Mouse (Mus musculus): Measurements from ENCODE around the gene Nfix. TPM values are rescaled to one million over a fixed set of nuclear protein-coding genes. Genes with fewer than 3 reads are reported as not detected.

Nfix gene
- total RNA-seq, 2 experiments from 2014 or later = 674 to 782 TPM

DNA sequence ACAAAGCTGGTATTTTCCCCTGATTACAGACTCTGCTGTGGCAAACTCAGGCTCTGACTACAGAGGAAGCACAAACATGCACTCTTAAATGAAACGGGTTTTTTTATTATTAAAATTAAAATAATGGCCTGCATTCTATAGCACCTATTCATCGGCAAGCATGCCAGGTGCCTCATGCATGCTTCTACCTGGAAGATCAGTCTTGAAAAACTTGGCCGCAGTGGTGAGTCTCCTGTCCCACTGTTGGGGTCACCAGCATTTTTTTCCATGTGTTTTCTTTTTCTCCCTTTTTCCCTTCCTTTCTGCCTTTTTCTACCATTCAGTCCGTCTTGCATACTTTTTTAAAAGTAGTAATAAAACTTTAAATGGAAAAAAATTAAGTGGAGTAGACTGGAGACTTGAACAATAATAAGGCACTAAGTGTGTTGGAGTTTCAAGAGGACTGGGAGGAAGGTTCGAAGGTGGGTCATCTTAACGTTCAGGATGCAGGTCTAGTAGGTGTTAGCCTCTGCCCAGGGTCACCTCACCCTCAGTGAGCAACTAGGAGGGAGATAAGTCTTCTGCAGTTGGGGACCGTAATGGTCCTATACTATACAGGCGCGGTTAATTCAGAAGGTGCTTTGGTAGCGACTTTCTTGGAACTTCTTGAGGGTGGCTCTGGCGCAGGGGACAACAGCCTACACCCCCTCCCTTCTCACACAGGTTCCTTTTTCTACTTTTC lies 16.8 kb downstream of the Nfix start:
- intact Hi-C loops (cut with DNase I) = no loop called here
- no peak for DNase-seq

DNA sequence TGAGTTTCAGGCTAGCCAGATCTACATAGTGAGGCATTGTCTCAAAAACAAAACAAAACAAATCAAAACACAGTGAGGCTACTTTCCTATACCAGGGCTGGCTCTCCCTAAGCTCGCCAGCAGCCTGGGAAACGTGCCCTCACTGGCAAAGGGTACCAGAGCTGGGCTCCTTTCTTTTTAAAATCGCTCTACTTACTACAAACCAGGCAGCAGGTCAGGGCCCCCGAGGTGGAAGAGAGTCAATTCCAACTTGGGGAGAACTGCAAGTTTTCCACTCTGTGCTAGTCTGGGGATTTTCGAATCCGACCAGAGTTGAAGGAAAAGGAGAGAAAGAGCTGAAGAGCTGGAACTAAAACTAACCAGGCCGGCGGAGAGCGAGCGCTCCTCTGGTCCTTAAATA lies 17.5 kb downstream of the Nfix start:
- intact Hi-C loops (cut with DNase I) = no loop called here
- DNase-seq = no peak

DNA sequence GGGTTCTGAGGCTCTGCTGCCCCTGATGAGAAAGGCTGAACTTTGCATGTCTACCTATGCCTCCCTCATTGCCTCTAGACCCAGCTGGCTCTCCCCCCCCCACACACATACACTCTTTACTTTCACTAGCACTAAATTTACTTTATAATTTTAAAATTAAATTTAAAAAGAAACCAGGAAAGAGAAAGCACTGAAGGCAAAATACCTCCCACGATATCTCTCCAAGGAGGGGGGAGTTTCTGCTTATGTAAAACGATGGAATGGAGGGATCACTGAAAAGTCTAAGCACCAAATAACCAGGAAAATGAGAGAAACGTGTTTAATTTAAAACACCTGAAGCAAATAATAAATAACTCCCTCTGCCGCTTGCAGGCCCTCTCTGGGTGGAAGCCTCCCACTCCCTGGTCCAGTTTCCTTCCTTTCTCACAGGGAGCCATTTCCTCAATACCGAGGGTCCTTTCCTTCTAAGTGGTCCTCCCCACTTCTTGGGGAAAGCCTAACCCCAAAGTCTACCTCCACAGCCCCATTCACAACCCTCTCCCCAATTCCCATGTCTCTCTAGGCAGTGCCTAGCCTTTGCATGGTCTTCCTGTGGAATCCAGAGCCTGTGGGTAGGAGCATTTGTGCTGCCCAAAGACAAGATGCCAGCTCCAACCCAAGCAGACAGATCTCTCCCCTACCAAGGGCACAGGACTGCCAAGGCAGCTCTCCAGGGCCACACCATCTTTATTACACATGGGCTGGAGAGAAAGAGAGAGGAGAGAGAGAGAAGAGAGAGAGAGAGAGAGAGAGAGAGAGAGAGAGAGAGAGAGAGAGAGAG lies 18.2 kb downstream of the Nfix start:
- no peak for DNase-seq
- intact Hi-C loops (cut with DNase I) = no loop called here

DNA sequence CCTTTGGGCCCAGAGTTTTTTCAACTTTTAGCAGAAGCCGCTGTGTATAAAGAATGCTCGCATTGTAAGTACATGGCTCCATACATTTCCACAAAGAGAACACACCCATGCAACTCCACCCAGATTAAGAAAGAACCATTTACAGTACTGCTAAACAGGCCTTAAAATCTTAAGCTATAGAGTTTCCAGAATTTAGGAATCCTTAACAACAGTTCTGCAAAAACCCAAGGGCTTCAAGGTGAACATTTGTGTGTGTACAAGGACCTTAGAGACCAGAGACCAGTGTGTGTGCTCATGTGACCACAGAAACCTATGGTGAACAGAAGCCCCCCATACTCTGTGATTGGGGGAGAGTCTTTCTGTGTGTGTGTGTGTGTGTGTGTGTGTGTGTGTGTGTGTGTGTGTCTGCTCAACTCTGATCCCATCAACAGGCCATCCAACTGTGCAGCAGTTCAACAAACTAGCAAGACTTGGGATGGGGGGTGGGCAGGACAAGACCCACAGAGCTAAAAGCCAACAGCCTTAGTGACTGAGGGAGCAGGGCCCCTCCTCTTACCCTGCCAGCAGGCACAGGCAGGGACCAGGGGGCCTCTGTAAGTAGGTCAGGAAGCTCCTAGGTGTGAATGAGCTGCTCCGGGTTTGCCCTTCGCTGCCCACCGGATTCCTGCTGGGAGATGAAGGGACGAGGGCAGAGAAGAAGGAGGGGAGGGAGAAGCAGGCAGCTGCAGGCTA lies 19.0 kb downstream of the Nfix start:
- intact Hi-C loops (cut with DNase I) = no loop called here
- DNase-seq = no peak

DNA sequence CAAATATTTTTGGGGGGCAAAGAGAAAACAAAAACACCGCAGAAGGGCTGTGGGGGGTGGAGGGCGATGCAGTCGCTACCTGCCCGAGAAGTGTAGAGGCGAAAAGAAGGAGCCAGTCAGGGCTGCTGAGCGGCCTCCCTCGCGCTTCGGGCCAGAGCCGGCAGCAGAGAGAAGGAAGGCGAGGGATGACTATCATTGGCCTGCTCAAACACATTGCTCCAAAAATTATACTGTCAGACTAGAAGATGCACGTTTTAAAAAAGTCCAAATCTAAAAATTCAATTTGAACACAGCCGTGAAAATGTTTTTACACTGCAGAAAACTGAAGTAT lies 20.0 kb downstream of the Nfix start:
- no peak for DNase-seq
- intact Hi-C loops (cut with DNase I) = no loop called here

DNA sequence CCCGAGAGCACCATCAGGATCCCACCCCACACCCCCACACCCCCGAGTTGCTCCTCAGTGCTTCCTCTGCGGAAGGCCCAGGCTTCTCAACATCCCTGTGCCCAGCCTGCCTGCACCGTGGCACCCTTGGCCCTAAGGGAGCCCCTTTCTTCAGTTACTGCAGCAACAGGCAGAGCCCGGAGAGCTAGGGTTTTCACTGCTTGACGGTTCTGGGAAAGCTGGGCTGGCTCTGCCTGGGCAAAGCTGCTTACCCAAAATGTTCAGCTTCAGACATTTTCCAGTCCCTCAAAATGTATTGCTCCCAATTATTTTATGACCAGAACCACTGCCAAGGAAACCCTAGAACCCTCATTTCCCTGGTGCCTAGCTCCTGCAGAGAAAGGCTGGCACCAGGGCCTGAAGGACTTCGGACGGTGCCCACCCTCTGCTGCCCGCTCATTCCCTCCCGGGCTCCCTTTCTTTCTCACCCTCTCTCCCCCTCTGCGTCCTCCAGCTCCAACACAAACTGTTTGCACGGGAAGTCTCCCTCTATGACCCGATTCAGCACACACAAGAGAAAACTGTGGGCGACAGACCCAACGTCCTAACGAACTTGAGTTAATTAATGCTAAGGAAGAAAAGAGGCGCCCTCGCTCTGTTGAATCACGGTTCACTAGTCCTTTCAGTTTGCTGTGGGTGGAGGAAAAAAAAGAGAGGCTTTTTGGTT lies 20.5 kb downstream of the Nfix start:
- intact Hi-C loops (cut with DNase I) = no loop called here
- DNase-seq = no peak

DNA sequence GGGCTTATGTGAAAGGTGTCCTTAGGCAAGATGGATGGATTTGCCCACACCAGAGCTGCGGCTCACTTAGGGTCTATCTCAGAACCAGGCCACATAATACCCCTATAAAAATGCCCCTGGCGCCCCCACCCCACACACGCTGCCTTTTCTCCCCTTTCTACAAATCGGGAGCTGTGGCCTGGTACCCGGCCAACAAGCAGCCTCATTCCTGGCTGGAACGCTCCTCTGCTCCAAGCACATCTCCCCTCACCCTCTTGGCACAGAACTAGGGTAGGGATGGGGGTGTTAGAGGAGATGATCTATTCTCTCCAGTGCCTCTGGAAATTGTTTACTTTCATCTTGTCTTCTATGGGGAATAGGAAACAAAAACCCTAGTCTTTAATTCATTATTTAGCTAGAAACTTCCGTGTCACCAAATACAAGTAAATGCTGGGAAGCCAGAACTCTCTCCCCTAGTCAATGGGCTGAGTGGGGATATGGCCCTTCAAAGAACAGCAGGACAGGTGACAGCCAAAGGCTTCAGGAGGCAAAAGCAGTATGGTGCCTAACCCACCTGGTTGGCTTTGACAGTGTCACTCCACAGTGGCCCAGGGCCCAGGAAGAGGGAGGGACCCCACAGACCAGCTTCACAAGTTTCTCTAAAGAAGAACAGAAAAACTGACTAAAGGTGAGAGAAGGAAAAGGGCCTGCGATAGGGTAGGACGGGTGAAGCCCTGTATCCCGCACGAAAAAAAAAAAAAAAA lies 21.3 kb downstream of the Nfix start:
- intact Hi-C loops (cut with DNase I) = no loop called here
- DNase-seq = peak; percentile 83

DNA sequence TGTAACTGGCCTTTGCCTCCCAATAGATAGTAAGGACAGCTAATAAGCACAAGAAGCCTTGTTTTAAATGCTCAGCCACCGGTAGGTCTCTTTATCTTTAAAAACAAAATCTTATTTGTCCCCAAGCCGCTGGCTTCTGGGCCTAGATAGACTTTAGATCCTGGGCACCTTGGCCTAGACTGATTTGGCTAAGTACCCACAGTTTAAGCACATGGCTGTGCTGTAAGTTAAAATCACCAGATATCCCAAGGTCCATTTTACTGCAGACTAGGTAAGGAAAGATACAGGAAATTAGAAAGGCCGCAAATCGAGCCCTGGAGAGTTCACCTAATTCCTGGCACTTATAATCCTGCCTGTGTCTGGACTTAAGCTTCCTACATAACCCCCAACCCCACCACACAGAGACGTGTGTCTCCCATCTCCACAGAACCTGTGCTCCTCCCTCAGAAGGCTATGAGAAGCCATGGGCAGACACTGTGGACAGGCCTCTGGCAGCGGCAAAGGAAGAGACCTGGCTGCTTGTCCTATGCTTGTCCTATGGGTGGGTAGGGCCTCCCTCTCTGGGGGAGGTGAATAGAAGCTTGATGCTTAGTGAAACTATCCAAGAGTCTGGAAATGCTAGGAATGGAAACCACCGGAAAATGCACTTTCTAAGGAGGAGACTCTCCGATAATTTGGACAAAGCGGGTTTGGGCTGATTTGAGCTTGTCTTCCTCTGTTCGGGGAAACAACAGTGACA lies 22.1 kb downstream of the Nfix start:
- intact Hi-C loops (cut with DNase I) = no loop called here
- no peak for DNase-seq

DNA sequence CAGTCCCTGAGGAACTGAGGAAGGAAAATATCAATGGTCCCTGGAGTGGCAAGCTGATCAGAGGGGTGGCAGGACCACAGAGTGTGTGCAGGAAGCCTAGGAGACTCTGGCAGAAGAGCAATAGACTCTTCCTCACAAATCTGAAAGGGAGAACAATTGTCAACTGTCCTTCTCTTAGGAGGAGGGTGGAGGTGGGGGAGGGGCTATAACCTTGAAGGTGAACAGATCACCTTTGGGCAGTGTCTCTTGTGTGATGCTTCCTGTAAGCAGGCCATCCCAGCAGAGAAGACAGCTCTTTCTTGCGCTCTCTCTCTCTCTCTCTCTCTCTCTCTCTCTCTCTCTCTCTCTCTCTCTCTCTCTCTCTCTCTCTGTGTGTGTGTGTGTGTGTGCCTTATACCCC lies 23.6 kb downstream of the Nfix start:
- intact Hi-C loops (cut with DNase I) = no loop called here
- DNase-seq = no peak

DNA sequence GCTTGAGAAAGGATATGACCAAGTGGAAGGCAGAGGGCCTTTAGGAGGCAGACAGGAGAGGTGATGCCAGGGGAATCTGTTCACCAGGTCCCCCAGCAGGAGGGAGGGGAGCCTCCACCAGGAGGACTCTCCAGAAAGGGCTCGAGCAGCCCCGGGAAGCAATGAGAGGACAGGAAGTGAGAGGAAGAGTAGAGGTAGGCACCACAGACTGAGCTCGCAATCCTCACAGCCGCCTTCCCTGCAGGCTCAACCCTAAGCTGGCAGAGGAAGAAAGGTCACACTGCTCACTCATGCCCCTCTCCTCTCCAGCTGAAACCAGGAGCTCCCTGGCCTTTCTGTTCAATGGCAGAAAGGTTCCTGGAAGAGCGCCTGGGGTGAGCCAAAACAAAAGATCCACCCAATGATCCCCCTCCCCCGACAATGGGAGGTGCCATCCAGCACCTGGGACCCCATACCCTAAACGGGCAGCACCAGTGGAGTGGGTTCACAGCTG lies 24.5 kb downstream of the Nfix start:
- DNase-seq = no peak
- intact Hi-C loops (cut with DNase I) = no loop called here

DNA sequence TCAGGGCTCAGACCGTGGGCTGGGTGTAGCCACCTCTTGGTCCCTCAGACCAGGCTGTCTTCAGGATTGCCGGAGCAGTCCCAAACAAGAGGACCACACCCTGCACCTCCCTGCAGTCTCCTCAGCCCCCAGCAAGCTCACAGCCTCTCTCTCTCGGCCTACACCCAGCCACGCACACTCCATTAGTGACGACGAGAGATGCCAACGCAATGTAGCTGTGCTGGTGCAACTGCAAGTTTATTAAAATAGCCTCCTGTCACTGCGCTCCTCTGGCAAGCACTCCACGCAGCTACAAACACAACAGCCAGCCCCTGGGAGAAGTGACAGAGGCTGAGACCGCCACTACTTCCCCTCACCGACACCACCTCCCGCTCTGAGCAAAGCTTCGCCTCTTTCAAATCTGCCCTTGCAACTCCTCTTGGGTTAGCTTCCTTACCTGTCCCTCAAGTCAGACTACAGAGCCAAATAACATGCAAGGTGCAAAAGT lies 25.0 kb downstream of the Nfix start:
- no peak for DNase-seq
- intact Hi-C loops (cut with DNase I) = no loop called here

DNA sequence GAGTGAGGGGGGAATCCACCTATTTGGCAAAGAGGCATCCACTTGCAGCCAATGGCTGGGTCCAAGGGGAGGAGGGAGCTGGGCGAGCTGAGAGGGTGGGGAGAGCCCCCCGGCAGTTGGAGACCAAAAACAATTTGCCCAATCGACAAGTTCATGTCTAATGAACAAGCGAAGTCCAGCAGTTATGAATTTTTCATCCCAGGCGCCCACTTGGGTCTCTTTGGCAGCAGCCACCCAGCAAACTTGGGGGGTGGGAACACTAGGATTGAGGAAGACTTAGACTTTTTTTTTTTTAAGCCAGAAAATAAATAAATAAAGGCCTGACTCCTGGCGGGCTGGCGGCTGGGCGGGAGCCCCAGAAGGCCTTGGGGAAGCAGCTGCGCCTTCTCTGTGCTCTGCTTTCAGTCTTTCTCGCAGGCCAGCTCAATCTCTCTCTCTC lies 25.7 kb downstream of the Nfix start:
- intact Hi-C loops (cut with DNase I) = no loop called here
- peak; percentile 93 for DNase-seq

DNA sequence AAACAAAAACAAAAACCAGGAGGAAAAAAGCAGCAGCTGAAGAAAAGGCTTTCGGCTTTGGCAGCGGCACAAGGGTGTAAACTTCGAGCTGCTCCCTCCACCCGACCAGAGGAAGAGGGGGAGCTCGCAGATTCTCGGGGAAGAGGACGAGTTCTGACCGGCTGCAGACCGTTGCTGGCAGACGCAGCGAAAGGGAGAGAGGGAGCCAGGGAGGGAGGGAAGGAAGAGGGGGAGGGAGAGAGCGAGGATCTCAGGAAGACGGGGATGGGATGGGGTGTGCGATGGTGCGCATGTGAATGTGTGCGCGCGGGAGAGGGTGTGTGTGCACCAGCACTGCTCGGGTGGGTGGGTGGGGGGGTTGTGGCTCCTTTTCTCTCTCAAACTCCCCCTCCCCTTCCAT lies 26.3 kb downstream of the Nfix start:
- DNase-seq = peak; percentile 95
- intact Hi-C loops (cut with DNase I) = no loop called here

DNA sequence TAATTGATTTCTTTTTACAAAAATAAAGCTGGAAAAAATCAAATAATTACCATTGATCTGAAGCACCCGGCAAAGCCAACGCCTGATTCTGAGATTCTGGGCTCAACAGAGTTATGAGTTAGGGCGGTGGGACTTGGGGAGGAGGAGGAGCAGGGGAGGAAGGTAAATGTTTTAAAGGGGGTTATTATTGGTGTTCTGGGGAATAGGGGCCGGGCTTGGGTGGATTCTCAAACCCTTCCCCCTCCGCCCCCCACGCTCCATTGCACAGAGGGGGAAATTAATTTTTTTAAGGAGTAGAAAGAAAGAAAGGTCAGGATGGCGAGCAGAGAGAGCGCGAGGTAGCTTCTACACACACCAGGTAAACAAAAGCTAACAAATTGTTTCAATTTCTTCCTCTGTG lies 26.8 kb downstream of the Nfix start:
- peak; percentile 81 for DNase-seq
- intact Hi-C loops (cut with DNase I) = no loop called here

DNA sequence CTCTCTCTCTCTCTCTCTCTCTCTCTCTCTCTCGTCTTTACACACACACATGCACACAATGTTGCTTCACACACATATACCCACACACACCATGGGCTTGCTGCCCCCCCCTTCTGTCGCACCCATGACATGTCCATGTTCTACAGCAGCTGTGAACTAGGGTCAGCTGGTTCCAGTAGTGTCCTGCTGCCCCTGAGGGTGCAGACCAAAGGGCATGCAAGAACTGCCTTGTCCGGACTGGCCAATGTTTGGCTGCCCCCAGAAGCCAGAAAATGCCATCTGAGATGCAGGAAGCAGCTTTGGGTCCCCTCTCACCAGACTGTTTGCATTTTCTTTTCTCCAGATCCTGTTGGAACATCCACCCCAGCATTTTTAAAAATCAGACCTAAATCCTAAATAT lies 27.5 kb downstream of the Nfix start:
- no peak for DNase-seq
- intact Hi-C loops (cut with DNase I) = no loop called here

DNA sequence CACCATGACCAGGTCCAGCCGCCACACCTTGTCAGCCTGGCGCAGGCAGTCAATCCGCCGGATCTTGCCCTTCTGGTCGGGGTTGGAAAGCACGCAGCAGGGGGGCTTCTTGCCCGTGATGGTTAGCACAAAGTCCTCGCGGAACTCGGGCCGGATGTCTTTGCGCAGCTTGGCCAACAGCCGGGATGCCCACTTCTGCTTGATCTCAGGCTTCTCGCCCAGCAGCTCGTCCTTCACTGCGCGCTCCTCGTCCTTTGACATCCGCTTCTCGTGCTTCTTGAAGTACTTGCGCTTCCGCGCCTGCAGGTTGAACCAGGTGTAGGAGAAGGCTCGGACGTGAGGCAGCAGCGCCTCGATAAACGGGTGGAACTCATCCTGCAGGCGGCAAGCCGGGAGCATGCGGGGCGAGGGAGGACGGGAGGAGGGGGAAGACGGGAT lies 28.2 kb downstream of the Nfix start:
- DNase-seq = peak; percentile 83
- intact Hi-C loops (cut with DNase I) = no loop called here

DNA sequence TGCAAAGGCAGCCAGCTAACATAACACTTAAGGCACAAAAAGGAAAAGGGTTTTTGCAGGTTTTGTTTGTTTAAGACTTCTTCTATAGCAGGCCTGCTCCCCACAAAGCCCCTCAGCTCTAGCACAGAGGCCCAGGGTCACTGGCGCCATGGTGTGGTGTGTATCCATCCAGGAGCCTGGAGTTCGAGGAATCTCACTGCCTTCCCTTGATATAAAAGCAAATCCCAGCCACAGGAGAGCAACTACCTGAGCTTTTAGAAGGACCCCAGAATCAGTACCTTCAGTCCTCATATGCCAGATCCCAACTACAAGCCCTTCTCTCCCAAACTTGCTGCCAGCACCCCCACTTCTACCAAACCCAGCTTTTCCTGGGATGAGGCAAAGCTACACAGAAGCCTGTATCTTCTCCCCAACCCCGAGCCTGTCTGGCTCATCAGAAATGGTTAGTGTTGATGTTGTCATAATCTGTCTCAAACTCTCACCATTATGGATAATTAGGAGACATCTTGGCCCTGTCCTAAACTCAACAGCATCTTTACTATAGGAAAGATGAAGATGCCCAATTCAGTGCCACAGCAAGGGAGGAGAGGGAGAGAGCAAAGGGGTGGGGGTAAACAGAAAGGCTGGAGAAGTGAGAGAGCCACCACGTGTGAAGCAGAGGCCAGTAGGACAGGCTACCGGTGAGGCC lies 29.0 kb downstream of the Nfix start:
- intact Hi-C loops (cut with DNase I) = no loop called here
- DNase-seq = no peak

DNA sequence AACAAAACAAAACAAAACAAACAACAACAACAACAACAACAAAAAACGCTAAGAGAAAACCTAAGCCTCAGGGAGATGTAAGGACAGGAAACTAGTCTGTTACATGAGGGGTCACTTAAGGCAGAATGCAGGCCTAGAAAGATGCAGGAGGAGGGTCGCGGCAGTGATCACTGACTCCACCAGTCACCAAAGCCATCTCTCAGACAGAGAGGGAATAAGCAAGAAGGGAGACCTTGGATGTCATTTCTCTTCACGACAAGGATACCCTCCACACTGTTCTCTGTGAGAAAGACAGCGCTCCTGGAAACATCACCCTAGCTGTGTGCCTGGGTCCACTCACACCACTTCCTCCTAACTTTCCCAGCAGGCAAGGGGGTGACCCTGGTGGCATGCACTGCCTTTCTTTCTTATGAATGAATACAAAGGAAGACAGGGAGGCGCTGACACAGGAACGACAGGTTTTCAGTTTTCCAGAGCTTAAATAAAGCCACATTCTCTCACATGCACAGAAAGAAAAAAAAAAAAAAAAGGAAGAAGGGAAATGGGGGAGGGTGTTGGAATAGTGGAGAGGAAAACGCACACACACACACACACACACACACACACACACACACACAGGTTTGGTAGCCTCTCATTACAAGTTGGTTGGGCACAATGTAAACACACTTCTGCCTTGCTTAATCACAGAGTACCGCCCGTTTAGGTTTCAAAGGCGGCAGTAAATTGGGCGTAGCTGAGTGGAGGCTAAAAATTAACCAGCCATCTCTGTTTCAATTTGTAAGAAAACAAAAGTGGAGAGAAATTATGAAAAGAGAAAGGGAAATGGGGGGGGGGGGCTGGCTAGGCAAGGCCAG lies 29.8 kb downstream of the Nfix start:
- intact Hi-C loops (cut with DNase I) = no loop called here
- DNase-seq = no peak
